Mouse (Mus musculus) myocyte (in vitro differentiated cells): Measurements from ENCODE around the gene Nos1ap. TPM values are rescaled to one million over a fixed set of nuclear protein-coding genes. Genes with fewer than 3 reads are reported as not detected.

Experiments
- H3K27me3 ChIP-seq: one replicate; pipeline ENCODE4 v1.6.1; 2011; ENCODE audit not compliant: control insufficient read depth, insufficient read depth, insufficient read length
- H3K36me3 ChIP-seq: one replicate; pipeline ENCODE4 v1.6.1; 2011; ENCODE audit not compliant: control insufficient read depth, insufficient read depth
- H3K4me2 ChIP-seq: one replicate; pipeline ENCODE4 v1.6.1; 2011; ENCODE audit warnings: low read depth, control low read depth
- H3K4me3 ChIP-seq: one replicate; pipeline ENCODE4 v1.5.1; 2011; ENCODE audit warnings: mild to moderate bottlenecking, control low read depth, moderate library complexity
- H3K79me2 ChIP-seq: one replicate; pipeline ENCODE4 v1.6.1; 2011; ENCODE audit not compliant: control insufficient read depth, insufficient read depth
- H3ac ChIP-seq: one replicate; pipeline ENCODE4 v1.6.1; 2011; ENCODE audit not compliant: control insufficient read depth, insufficient read length
- CEBPB ChIP-seq: IDR thresholded peaks from 2 replicates; pipeline ENCODE4 v1.6.1; 2011; ENCODE audit warnings: mild to moderate bottlenecking, moderate library complexity; ENCODE audit not compliant: poor library complexity, insufficient read depth, severe bottlenecking
- E2F4 ChIP-seq: IDR thresholded peaks from one replicate; pipeline ENCODE4 v1.6.1; 2011; ENCODE audit warnings: mild to moderate bottlenecking, control low read depth, moderate library complexity; ENCODE audit not compliant: insufficient read depth
- MAX ChIP-seq: IDR thresholded peaks from one replicate; pipeline ENCODE4 v1.6.1; 2011; ENCODE audit warnings: low read depth, mild to moderate bottlenecking, control low read depth
- MYOD1 ChIP-seq, 3 experiments: IDR thresholded peaks; one replicate each; pipeline ENCODE4 v1.6.1; 2011; ENCODE audit warnings: control low read depth in 2 of 3, low read depth in 2 of 3, mild to moderate bottlenecking in 2 of 3, moderate library complexity in 1 of 3; ENCODE audit not compliant: insufficient read length in 2 of 3, control insufficient read depth in 1 of 3
- MYOG ChIP-seq, 3 experiments: IDR thresholded peaks; one replicate each; pipeline ENCODE4 v1.6.1; 2011; ENCODE audit warnings: control low read depth in 2 of 3, low read depth in 2 of 3, mild to moderate bottlenecking in 2 of 3; ENCODE audit not compliant: insufficient read length in 2 of 3, control insufficient read depth in 1 of 3, insufficient read depth in 1 of 3
- POLR2A ChIP-seq: IDR thresholded peaks from one replicate; pipeline ENCODE4 v1.6.1; 2011; ENCODE audit warnings: low read depth, mild to moderate bottlenecking, control low read depth, moderate library complexity; ENCODE audit not compliant: insufficient read length
- POLR2AphosphoS2 ChIP-seq: IDR thresholded peaks from one replicate; pipeline ENCODE4 v1.6.1; 2011; ENCODE audit warnings: low read depth, control low read depth; ENCODE audit not compliant: insufficient read length
- REST ChIP-seq: IDR thresholded peaks from one replicate; pipeline ENCODE4 v1.6.1; 2011; ENCODE audit warnings: mild to moderate bottlenecking, control low read depth, moderate library complexity; ENCODE audit not compliant: insufficient read depth, insufficient read length
- SRF ChIP-seq: IDR thresholded peaks from one replicate; pipeline ENCODE4 v1.6.1; 2011; ENCODE audit warnings: low read depth; ENCODE audit not compliant: control insufficient read depth, insufficient read length
- TCF12 ChIP-seq: IDR thresholded peaks from one replicate; pipeline ENCODE4 v1.6.1; 2011; ENCODE audit warnings: mild to moderate bottlenecking, control low read depth; ENCODE audit not compliant: poor library complexity, insufficient read depth, severe bottlenecking
- TCF3 ChIP-seq: IDR thresholded peaks from one replicate; pipeline ENCODE4 v1.6.1; 2011; ENCODE audit warnings: low read depth, control low read depth; ENCODE audit not compliant: insufficient read length
- USF1 ChIP-seq: IDR thresholded peaks from one replicate; pipeline ENCODE4 v1.6.1; 2011; ENCODE audit warnings: low read depth, mild to moderate bottlenecking, control low read depth, moderate library complexity
- polyA plus RNA-seq: library from polyadenylated mRNA; unstranded; fragments of >200 nt; fragmentation: generic; extraction: Trizol; gene quantifications from one replicate; pipeline ENCODE4 v1.2.1, GENCODE M21; 2012; ENCODE audit warnings: missing spikeins

Nos1ap gene
- polyA plus RNA-seq, 1 experiment, result 0.14 TPM

GRCm38 (mm10) chr1:170353335-170353734, 236.3 kb downstream of the Nos1ap start:
- no peak for TF ChIP-seq TCF12
- TF ChIP-seq MYOG (IDR thresholded peaks at IDR 0.05; ENCODE audit: control insufficient read depth in 1 of 3, insufficient read depth in 1 of 3, insufficient read length in 2 of 3, low read depth in 2 of 3), result no peak
- no peak for TF ChIP-seq E2F4
- no peak for TF ChIP-seq POLR2A
- TF ChIP-seq REST, result no peak
- no peak for TF ChIP-seq MAX
- TF ChIP-seq SRF, result no peak
- no peak for TF ChIP-seq POLR2AphosphoS2
- TF ChIP-seq USF1, result no peak
- TF ChIP-seq CEBPB, result no peak
- no peak for TF ChIP-seq MYOD1 (IDR thresholded peaks at IDR 0.05; ENCODE audit: control insufficient read depth in 1 of 3, insufficient read length in 2 of 3, low read depth in 2 of 3)
- TF ChIP-seq TCF3, result no peak
- Histone ChIP-seq H3K36me3 (no peaks in the 10 kb centered on the region), H3K27me3 (peaks cover 13% of the 10 kb centered on the region), H3K4me3 (no peak overlapping the region), H3K4me2 (no peak overlapping the region), H3K79me2 (no peaks in the 10 kb centered on the region), H3ac (no peak overlapping the region)

GRCm38 (mm10) chr1:170351080-170351479, 238.6 kb downstream of the Nos1ap start:
- no peak overlapping the region for H3ac ChIP-seq
- peaks cover 13% of the 10 kb centered on the region for H3K27me3 ChIP-seq
- no peak overlapping the region for H3K4me3 ChIP-seq
- no peaks in the 10 kb centered on the region for H3K79me2 ChIP-seq
- H3K36me3 ChIP-seq, result no peaks in the 10 kb centered on the region
- TF ChIP-seq SRF (no peak), TCF3 (no peak), CEBPB (no peak), MYOG (IDR thresholded peaks at IDR 0.05; ENCODE audit: control insufficient read depth in 1 of 3, insufficient read depth in 1 of 3, insufficient read length in 2 of 3, low read depth in 2 of 3) (no peak)
- H3K4me2 ChIP-seq, result no peak overlapping the region

- Histone ChIP-seq H3ac (no peak overlapping the region), H3K4me2 (no peak overlapping the region), H3K27me3 (peaks cover 18% of the 10 kb centered on the region), H3K36me3 (no peaks in the 10 kb centered on the region), H3K79me2 (no peaks in the 10 kb centered on the region), H3K4me3 (no peak overlapping the region)
- TF ChIP-seq MAX (no peak), MYOG (IDR thresholded peaks at IDR 0.05; ENCODE audit: control insufficient read depth in 1 of 3, insufficient read depth in 1 of 3, insufficient read length in 2 of 3, low read depth in 2 of 3) (no peak), CEBPB (no peak), POLR2A (no peak), SRF (no peak), TCF3 (no peak), MYOD1 (IDR thresholded peaks at IDR 0.05; ENCODE audit: control insufficient read depth in 1 of 3, insufficient read length in 2 of 3, low read depth in 2 of 3) (no peak), POLR2AphosphoS2 (no peak), USF1 (no peak), REST (no peak), E2F4 (no peak), TCF12 (no peak)
Observed at GRCm38 (mm10) chr1:170346266-170346665, 243.4 kb downstream of the Nos1ap start.

- Histone ChIP-seq H3K36me3 (no peaks in the 10 kb centered on the region), H3ac (no peak overlapping the region), H3K79me2 (no peaks in the 10 kb centered on the region), H3K27me3 (peaks cover 5% of the 10 kb centered on the region), H3K4me2 (no peak overlapping the region), H3K4me3 (no peak overlapping the region)
- no peak for TF ChIP-seq MYOG (IDR thresholded peaks at IDR 0.05; ENCODE audit: control insufficient read depth in 1 of 3, insufficient read depth in 1 of 3, insufficient read length in 2 of 3, low read depth in 2 of 3)
- no peak for TF ChIP-seq USF1
- TF ChIP-seq POLR2AphosphoS2, result no peak
- no peak for TF ChIP-seq TCF12
- no peak for TF ChIP-seq REST
- TF ChIP-seq TCF3, result no peak
- no peak for TF ChIP-seq SRF
- no peak for TF ChIP-seq POLR2A
- no peak for TF ChIP-seq CEBPB
- no peak for TF ChIP-seq E2F4
- TF ChIP-seq MAX, result no peak
- no peak for TF ChIP-seq MYOD1 (IDR thresholded peaks at IDR 0.05; ENCODE audit: control insufficient read depth in 1 of 3, insufficient read length in 2 of 3, low read depth in 2 of 3)
Observed at GRCm38 (mm10) chr1:170343906-170344305, 245.8 kb downstream of the Nos1ap start.

- H3K79me2 ChIP-seq, result no peaks in the 10 kb centered on the region
- no peak overlapping the region for H3ac ChIP-seq
- no peaks in the 10 kb centered on the region for H3K36me3 ChIP-seq
- no peak overlapping the region for H3K4me3 ChIP-seq
- no peak overlapping the region for H3K4me2 ChIP-seq
- peaks cover 5% of the 10 kb centered on the region for H3K27me3 ChIP-seq
- no peak for TF ChIP-seq USF1
- TF ChIP-seq POLR2A, result no peak
- TF ChIP-seq MYOG (IDR thresholded peaks at IDR 0.05; ENCODE audit: control insufficient read depth in 1 of 3, insufficient read depth in 1 of 3, insufficient read length in 2 of 3, low read depth in 2 of 3), result no peak
- TF ChIP-seq POLR2AphosphoS2, result no peak
- TF ChIP-seq TCF3, result no peak
- TF ChIP-seq MAX, result no peak
- no peak for TF ChIP-seq E2F4
Observed at GRCm38 (mm10) chr1:170343081-170343480, 246.6 kb downstream of the Nos1ap start.
